Mouse (Mus musculus) sigmoid colon, adult 10 weeks (tissue): Measurements from ENCODE around the gene Gm9887. TPM values are rescaled to one million over a fixed set of nuclear protein-coding genes. Genes with fewer than 3 reads are reported as not detected.

Experiments
- polyA plus RNA-seq: library from polyadenylated mRNA; stranded (reverse); fragments of 350-450 nt; fragmentation: Illumina TruSeq; extraction: RNeasy Lipid Tissue Mini Kit (QIAGEN cat#74804); gene quantifications from one replicate; pipeline ENCODE4 v1.2.3, GENCODE M21; 2014; ENCODE audit warnings: low read depth, low replicate concordance

The Gm9887 gene
- polyA plus RNA-seq, result not detected

GRCm38 (mm10) chr12:69371854-69372671, at the start of gene Gm9887, which contains the start of gene Arf6:
Gene Gm9887, minus strand, starts transcription at chr12:69372458.
Gene Arf6, plus strand, starts transcription at chr12:69372150.

GRCm38 (mm10) chr12:69356546-69357299, 15.5 kb downstream of the Gm9887 start, which contains the start of gene Nemf:
Gene Nemf, minus strand, starts transcription at chr12:69357165.

Other genes with a start within 250 kb of the Gm9887 start
- gene Rps29, start 213.3 kb downstream of the Gm9887 start, polyA plus RNA-seq, result 54.5 TPM
- gene Lrr1, start 203.6 kb downstream of the Gm9887 start, polyA plus RNA-seq, result 4.6 TPM
- gene Rpl36al, start 188.4 kb downstream of the Gm9887 start, polyA plus RNA-seq, result 142 TPM
- gene Mgat2, start 188.3 kb downstream of the Gm9887 start, polyA plus RNA-seq, result 99.6 TPM
- not detected for gene Gm49383, start 175.4 kb downstream of the Gm9887 start, polyA plus RNA-seq
- gene Dnaaf2, start 174.0 kb downstream of the Gm9887 start, polyA plus RNA-seq, result 2.8 TPM
- gene Gm49384, start 168.2 kb downstream of the Gm9887 start, polyA plus RNA-seq, result 9.5 TPM
- gene Pole2, start 144.3 kb downstream of the Gm9887 start, polyA plus RNA-seq, result 9.3 TPM
- gene Klhdc1, start 131.3 kb downstream of the Gm9887 start, polyA plus RNA-seq, result 12.1 TPM
- gene Klhdc2, start 75.8 kb downstream of the Gm9887 start, polyA plus RNA-seq, result 76.0 TPM
- gene Nemf, start 15.3 kb downstream of the Gm9887 start, polyA plus RNA-seq, result 150 TPM
- 153 TPM for gene Arf6, start 308 bp downstream of the Gm9887 start, polyA plus RNA-seq
- gene Vcpkmt, start 210.6 kb upstream of the Gm9887 start, polyA plus RNA-seq, result 19.7 TPM